Mouse (Mus musculus) T-helper 1 cell (primary cell): ENCODE results near the gene Inafm1.
"Not testable (repeated sequence)": the region's sequence is repeated elsewhere in the genome, so short reads cannot be mapped to it uniquely, and the experiment has no call there.

Experiments
- in situ Hi-C: fragments of 300-600 bp; cut with MboI, MseI; formaldehyde crosslinking; loops from one replicate; pipeline ENCODE4 v1.15.1; 2025; ENCODE audit warnings: high pct_unique_total_duplicates

The Inafm1 gene

GRCm38 (mm10) chr7:16298927-16299326 lies 25.5 kb upstream of the Inafm1 start:
- in situ Hi-C loops, result no loop called here

DNA sequence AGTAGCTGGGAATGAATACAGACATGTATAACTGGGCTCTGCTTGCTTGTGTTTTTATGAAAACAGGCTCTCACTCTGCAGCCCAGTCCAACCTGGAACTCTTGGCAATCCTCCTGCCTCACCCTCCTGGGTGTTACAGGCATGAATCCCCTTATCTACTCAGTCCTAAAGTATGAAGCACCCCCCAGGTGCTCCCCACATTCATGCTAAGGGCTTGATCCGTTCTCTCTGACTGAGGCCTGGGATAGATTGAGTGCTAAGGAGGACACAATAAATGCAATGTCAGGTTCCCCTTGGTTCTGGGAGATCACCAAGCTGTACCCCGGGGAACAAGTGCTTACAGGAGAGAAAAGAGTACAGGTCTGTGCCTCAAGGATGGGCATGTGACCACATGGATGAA lies 24.2 kb upstream of the Inafm1 start:
- in situ Hi-C loops, result no loop called here

- in situ Hi-C loops, result no loop called here
These were observed 23.5 kb upstream of the Inafm1 start for GRCm38 (mm10) chr7:16296766-16297390.

DNA sequence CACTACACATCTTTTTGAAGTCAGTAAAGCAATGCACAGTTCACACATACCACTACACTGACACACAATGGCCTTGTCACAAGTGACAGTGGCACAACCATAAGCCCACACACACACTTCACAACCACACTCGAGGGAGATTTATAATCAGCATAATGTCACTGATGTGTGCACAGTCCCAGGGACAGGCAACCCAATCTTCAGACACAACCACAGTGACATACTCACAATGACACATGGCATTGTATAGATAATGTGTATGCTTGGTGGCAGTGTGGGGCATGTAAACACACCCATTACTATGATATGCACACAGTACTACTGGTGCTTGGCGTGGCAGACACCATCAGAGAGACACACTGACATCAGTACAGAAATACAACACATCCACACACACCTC lies 22.7 kb upstream of the Inafm1 start:
- in situ Hi-C loops, result no loop called here

DNA sequence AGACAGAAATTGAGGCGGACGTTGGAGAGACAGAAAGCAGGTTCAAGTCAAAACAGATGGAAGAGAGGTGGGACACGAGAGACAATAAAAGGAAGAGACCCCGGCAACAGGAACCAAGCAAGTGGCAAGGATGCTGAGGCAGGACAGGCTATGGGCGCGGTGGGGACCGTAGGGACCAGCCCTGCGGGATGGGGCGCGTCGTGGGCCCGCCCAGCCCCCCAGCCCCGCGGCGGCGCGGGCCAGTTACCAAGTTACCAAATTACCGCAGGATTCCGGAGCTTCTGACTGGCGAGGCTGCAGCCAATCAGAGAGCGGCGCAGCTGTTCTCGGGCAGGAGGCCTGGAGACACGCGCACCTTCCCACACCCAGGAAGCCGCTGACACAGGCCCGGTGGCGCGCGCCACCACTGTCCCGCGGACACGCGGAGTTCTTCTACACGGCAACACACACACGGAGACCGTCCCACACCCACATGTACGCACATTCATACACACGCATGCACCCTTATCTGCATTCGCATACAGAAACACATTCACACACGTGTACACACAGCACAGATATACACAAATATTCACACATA lies 22.0 kb upstream of the Inafm1 start:
- in situ Hi-C loops, result no loop called here

GRCm38 (mm10) chr7:16294837-16295236 lies 21.4 kb upstream of the Inafm1 start:
- in situ Hi-C loops, result no loop called here

DNA sequence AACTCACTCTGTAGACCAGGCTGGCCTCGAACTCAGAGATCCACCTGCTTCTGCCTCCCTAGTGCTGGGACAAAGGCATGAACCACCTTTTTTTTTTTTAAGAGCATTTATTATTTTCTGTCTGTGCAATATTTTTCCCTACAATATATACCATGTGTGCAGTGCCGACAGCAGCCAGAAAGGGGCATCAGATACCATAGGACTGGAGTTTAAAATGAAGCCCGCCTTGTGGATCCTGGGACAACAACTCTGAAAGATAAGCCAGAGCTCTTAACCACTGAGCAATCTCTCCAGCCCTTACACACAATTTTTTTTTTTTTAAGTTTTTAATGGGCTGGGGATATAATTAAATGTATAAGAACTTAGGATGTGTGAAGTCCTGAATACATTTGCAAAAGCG lies 20.9 kb upstream of the Inafm1 start:
- in situ Hi-C loops, result no loop called here

DNA sequence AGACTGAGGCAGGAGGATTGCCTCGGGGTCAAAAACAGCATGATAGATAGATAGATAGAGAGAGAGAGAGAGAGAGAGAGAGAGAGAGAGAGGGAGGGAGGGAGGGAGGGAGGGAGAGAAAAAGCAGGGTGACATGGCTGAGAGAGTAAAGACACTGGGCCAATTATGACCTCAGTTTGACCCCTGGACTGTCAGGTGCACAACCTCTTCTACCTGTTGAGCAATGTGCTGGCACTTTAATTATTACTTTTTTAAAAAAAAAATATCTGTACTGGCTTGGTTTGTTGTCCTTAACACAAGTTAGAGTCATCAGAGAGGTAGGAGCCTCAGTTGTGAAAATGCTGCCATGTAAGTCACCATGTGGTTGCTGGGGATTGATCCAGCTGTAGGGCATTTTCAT lies 14.4 kb upstream of the Inafm1 start:
- in situ Hi-C loops, result no loop called here

DNA sequence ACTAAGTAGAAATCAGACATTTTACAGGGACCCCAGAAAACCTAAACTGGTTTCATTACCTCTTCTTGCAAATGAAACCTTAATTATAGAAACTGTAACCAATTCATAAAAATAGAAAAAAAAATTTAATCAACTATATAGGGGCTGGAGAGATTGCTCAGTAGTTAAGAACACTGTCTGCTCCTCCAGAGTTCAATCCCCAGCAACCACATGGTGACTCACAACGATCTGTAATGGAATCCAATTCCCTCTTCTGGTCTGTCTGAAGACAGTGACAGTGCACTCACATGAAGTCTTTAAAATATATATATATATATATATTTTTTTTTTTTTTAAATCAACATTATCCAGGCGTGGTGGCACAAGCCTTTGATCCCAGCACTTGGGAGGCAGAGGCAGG lies 13.6 kb upstream of the Inafm1 start:
- in situ Hi-C loops, result no loop called here

DNA sequence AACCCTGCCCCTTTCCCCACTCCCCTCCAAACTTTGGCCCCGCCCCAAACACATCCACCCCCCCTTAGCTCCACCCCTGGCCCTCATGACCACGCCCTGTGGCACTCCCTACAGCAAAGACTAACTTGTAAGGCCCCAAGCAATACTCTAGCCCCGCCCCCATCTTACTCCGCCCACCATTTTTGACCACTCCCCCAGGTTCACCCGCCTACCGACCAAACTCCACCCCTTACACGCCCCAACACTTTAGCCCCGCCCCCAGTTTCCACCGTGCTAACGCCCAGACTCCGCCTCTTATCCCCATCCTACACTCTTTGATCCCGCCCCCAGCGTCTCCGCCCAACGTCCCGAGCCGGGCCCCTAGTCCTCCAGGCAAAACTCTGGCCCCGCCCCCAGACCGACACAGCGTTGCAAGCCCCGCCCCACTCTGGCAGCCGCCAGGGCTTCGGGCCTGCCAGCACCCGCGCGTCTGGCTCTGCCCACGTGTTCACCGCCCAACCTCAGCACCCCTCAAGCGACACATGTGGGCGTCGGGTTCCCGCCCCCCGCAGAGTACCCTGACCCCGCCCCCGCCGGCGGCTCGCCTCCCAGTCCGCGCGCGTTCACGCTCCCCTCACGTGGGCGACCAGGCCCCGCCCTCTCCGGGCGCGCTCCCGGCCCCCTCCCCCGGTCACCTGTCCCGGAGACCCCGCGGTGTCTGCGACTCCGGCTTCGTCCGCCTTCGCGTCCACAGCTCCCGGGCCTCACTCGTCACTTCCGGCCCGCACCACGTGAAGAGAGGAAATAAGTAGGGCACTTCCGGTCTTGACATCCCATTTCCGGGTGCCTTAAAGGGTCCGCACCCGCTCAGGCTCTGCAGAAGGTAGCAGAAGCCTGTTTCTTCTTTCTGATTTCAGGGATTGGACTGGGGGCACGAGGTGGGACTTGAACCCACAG lies 12.9 kb upstream of the Inafm1 start, which contains the start of gene Ccdc9:
Ccdc9 (minus strand) TSS at position 770 of the 936 bp plus-strand sequence.
- in situ Hi-C loops, result no loop called here

DNA sequence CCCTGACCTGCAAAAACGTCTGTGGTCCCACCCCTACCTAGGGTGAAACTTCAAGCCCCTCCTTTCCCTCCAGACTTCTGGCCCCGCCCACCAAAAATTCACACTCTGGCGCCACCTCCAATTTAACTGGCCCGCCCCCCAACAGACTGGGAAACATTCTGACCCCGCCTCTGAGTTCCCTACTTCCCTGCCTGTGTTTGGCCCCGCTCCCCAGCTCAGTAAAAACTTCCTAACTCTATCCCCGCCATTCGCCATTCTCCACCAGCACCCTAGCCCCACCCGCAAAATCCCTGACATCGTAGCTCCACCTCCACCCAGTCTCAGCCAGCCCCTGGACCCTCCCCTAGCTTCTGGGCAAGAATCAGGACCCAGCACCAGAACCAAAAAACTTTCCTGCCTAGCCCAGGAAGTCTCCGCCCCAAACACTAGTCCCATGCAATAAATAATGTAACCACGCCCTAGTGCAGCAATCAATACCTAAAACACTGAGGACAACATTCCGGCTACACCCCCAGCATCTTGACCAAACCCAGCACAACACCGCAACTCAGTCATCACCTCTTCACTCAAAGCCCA lies 12.1 kb upstream of the Inafm1 start:
- in situ Hi-C loops, result no loop called here

DNA sequence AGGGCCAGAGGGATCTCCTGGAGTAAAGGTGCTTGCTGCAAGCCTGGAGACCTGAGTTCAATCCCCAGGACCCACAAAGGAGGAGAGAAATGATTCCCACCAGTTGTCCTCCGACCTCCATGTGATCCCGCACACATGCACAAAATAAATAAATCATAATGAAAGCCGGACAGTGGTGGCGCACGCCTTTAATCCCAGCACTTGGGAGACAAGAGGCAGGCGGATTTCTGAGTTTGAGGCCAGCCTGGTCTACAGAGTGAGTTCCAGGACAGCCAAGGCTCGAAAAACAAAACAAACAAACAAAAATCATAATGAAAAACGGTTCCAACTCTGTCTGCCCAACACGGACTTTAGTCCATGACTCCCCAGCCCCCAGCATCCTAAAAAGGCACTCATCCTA lies 11.5 kb upstream of the Inafm1 start:
- in situ Hi-C loops, result no loop called here

DNA sequence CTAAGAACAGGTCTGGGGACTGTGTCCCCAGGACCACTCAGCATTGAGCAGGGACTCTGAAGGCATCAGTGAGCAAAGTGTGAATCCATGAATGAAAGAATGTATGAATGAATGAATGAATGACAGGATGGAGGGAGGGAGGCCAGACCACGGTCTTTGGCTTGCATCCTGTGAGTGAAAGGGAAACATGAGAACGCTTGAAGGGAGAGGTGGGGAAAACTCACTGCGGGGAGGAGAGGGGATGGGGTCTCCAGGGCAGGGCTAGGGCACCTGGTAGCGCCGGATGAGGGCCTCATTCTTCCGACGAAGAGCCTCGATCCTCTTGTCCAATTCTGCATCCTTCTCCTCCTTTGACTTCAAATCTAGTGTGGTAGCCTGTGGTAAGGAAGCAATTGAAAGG lies 10.6 kb upstream of the Inafm1 start:
- in situ Hi-C loops, result no loop called here

DNA sequence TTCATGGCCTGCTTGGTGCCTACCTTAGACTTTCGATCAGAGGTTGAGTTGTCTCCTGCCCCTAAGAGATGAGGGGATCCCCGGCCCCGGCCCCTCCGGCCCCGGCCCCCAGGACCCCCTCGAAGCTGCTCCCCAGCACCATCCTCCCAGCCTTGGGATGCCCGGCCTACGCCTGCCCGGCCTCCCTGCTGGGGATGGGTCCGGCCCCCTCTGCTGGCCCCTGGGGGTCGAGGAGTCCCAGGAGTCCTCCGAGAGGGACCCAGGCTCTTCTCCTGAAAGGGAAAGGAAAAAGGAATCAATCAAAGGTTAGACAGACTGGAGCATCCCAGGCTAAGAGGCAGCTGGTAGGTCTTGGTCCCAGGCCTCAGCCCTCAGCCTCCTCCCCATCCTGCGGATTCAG lies 8.9 kb upstream of the Inafm1 start:
- in situ Hi-C loops, result no loop called here

GRCm38 (mm10) chr7:16280721-16281120 lies 7.3 kb upstream of the Inafm1 start:
- in situ Hi-C loops, result no loop called here

DNA sequence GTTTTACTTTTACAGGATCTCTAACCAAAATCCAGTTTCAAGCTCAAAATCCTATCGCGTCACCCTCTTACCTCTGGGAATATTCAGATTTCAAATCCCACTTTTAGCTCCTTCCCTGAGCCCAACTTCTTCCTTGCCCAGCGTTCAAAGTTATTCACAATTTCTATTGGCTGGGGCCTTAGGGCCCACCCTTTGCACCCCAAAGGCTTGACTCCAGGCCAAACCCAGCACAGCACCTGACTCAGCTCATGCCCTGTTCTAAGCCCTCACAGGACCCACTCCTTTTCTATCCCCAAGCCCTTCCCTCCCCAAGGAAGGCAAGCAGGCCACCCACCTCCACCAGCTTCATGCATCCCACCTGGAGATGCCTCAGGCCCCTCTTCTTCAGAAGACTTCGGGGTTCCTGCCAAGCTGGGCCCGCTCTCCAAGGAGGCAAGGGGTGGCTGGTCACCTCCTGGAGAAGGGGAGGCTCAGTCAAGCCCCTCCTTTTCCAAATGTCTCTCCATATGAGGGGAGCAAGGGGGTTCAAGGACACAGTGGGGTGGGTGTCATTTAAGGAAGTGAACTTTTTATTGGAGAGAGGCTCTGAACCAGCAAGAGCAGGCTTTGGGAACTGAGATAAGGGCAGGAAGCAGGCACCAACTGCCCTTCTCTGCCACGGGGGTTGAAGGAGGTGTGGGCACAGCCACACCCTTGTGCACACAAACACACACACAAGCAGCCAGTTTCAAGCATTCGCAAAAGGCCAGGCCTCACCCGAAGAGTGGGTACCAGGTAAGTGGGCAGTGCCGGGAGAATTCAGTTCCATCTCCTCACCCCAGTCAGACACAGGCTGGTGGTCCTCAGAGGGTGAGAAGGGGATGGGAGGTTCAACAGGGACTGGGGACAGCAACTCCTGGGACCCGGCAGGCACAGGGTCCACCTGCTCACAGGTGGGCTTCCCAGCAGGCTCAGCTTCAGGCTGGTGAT lies 1.8 kb upstream of the Inafm1 start:
- in situ Hi-C loops, result no loop called here

GRCm38 (mm10) chr7:16273766-16274140 lies 336 bp upstream of the Inafm1 start:
- in situ Hi-C loops, result no loop called here

GRCm38 (mm10) chr7:16272681-16273080 lies 736 bp downstream of the Inafm1 start:
- in situ Hi-C loops, result no loop called here

DNA sequence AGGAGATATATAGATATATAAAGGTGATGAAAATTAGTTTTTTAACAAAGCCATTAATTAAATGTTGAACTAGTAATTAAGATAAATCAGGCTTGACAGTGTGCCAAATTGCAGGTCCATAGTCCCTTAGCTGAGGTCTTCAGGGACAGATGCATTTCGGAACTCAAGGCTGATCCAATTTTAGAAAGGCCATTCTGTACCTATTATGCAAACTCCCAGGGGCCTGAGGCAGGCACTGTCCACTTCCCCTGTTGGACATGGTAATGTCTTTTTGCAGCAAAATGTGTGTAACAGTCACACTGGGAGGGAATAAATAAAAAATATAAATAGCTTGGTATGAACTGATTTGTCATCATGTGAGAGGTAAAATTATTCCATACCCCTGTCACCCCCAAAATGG lies 2.3 kb downstream of the Inafm1 start:
- in situ Hi-C loops, result no loop called here

GRCm38 (mm10) chr7:16266593-16266992 lies 6.8 kb downstream of the Inafm1 start:
- in situ Hi-C loops, result not testable (repeated sequence)

GRCm38 (mm10) chr7:16265856-16266255 lies 7.6 kb downstream of the Inafm1 start:
- in situ Hi-C loops, result no loop called here
